Mouse (Mus musculus) colon, adult 2 months (tissue): Measurements from ENCODE around the gene Tmsb4x. TPM values are rescaled to one million over a fixed set of nuclear protein-coding genes. Genes with fewer than 3 reads are reported as not detected.

Source experiments
- polyA plus RNA-seq: library from polyadenylated mRNA; depleted of rRNA; stranded (reverse); fragments of >200 nt; gene quantifications from 2 replicates; pipeline ENCODE4 v1.2.3, GENCODE M21; 2012; rRNA removed

Tmsb4x gene
- polyA plus RNA-seq = 77.9 and 95.2 TPM in 2 replicates

GRCm38 (mm10) chrX:167208978-167209754 is at the start of gene Tmsb4x:
Tmsb4x (minus strand) TSS chrX:167209315.

Other genes with a start within 250 kb of the Tmsb4x start
- gene Tlr8, start 55.0 kb upstream of the Tmsb4x start, polyA plus RNA-seq = 0.13 and 0.29 TPM in 2 replicates
- 0.06 and 0.21 TPM in 2 replicates for gene Tlr7, start 121.2 kb upstream of the Tmsb4x start, polyA plus RNA-seq
- gene Prps2, start 173.4 kb upstream of the Tmsb4x start, polyA plus RNA-seq = 14.2 and 22.6 TPM in 2 replicates